Mouse (Mus musculus): ENCODE data around the gene Nms.

GRCm38 (mm10) chr1:38936780-38937179 lies 2.2 kb upstream of the Nms start:
- TF ChIP-seq GATA1 (IDR thresholded peaks at IDR 0.05; ENCODE audit: borderline replicate concordance, low read length), result no peak
- no peak for TF ChIP-seq FLI1 (IDR thresholded peaks at IDR 0.05; ENCODE audit: low read length)

Data from megakaryocyte, embryonic 14.5 days (primary cell).